15 mouse cellular contexts compared by ENCODE assay signal in the genomic region with DNA sequence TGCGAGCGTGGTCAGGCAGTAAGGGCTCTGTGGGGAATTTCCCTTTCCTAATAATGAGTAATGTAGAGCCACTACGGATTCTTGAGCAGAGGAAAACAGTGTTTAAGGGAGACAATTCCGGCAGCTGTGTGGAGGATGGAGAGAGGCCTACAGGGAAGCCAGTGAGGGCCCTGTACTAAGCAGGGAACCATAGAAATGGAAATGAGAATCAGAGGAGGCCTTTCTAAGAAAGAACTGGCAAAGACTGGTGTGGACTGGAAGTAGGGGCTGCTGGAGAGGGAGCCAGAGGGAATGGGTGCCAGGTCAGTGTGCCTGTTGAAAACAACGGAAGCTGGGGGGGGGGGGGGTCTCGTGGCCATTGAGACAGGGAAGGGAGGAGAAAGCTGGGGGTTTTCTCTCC. TPM values are rescaled to one million over a fixed set of nuclear protein-coding genes. Genes with fewer than 3 reads are reported as not detected.
DNase-seq lines count a peak whose midpoint lies in the region; ATAC-seq and TF ChIP-seq lines count a peak whose summit lies in the region.
"Had no signal": no experiment of that assay in that cellular context is flagged by ENCODE, and none has a peak within 500 bp of the region (broad histone marks: within the 10 kb centered on the region; RNA-seq: fewer than 3 reads in every experiment).

No protein-coding gene starts in this region.

- H3K9me3 ChIP-seq in embryonic facial prominence, embryonic 14.5 days (ENCODE audit: control insufficient read depth, low read length) = no peaks in the 10 kb centered on the region
- no peaks in the 10 kb centered on the region for H3K9me3 ChIP-seq in hindbrain, embryonic 16.5 days (ENCODE audit: control insufficient read depth, low read length)
- H3K9me3 ChIP-seq in midbrain, embryonic 15.5 days = no peaks in the 10 kb centered on the region

- H3K4me3 ChIP-seq in layer of hippocampus, adult 2 months = no peak overlapping the region; the same call in 1 of the 2 replicates
- no peak overlapping the region for H3K4me3 ChIP-seq in embryonic facial prominence, embryonic 14.5 days (ENCODE audit: low read depth, low read length)
- H3K4me3 ChIP-seq in hindbrain, embryonic 16.5 days (ENCODE audit: low read length) = no peak overlapping the region
- H3K4me3 ChIP-seq in midbrain, embryonic 15.5 days = no peak overlapping the region

- H3K27me3 ChIP-seq in embryonic facial prominence, embryonic 14.5 days (replicated peaks; ENCODE audit: control insufficient read depth, insufficient read depth, low read length) = no peaks in the 10 kb centered on the region
- H3K27me3 ChIP-seq in hindbrain, embryonic 16.5 days (replicated peaks; ENCODE audit: control insufficient read depth, insufficient read depth, low read length) = no peaks in the 10 kb centered on the region
- no peaks in the 10 kb centered on the region for H3K27me3 ChIP-seq in midbrain, embryonic 15.5 days (replicated peaks)

- H3K36me3 ChIP-seq in embryonic facial prominence, embryonic 14.5 days (ENCODE audit: control insufficient read depth, insufficient read depth, low read length) = no peaks in the 10 kb centered on the region
- H3K36me3 ChIP-seq in hindbrain, embryonic 16.5 days (ENCODE audit: control insufficient read depth, insufficient read depth, low read length) = no peaks in the 10 kb centered on the region
- 0 out of 2 replicates have a peak, but pooled peaks cover 4% of the 10 kb centered on the region for H3K36me3 ChIP-seq in midbrain, embryonic 15.5 days (replicated peaks)

- peak; percentile 70 for ATAC-seq in embryonic facial prominence, embryonic 14.5 days (ENCODE audit: low read depth)
- peak; percentile 84 for ATAC-seq in hindbrain, embryonic 16.5 days
- ATAC-seq in midbrain, embryonic 15.5 days (replicated peaks) = peak; percentile 68
- ATAC-seq: intestine, postnatal 0 days had no signal

- 28% methylated on average over 5 of the region's 6 CpGs for WGBS in embryonic facial prominence, embryonic 14.5 days
- WGBS in hindbrain, embryonic 16.5 days = 26% methylated on average over 5 of the region's 6 CpGs
- WGBS in midbrain, embryonic 15.5 days = 26% methylated on average over 5 of the region's 6 CpGs

- no peak overlapping the region for H3K4me2 ChIP-seq in embryonic facial prominence, embryonic 14.5 days (ENCODE audit: low read depth, low read length)
- H3K4me2 ChIP-seq in hindbrain, embryonic 16.5 days (ENCODE audit: low read length) = no peak overlapping the region; the same call in 1 of the 2 replicates
- H3K4me2 ChIP-seq in midbrain, embryonic 15.5 days = no peak overlapping the region

- no peak overlapping the region for H3K9ac ChIP-seq in embryonic facial prominence, embryonic 14.5 days (ENCODE audit: low read depth, low read length)
- no peak overlapping the region for H3K9ac ChIP-seq in hindbrain, embryonic 16.5 days (ENCODE audit: low read depth, low read length)
- no peak overlapping the region for H3K9ac ChIP-seq in midbrain, embryonic 15.5 days

- intact Hi-C loops in gastrocnemius, postnatal 14 days (cut with DNase I; ENCODE audit: low total_unique reads) = no loop called here

- H3K4me1 ChIP-seq in embryonic facial prominence, embryonic 14.5 days (ENCODE audit: control insufficient read depth, insufficient read depth, low read length) = peaks cover 6% of the 10 kb centered on the region; the same call in 1 of the 2 replicates
- H3K4me1 ChIP-seq in hindbrain, embryonic 16.5 days (ENCODE audit: control insufficient read depth, insufficient read depth, low read depth, low read length) = peaks cover 17% of the 10 kb centered on the region
- peaks cover 18% of the 10 kb centered on the region for H3K4me1 ChIP-seq in midbrain, embryonic 15.5 days

- no peak for DNase-seq in layer of hippocampus, adult 2 months (ENCODE audit: low spot score in 2 of 2)
- DNase-seq in layer of hippocampus, postnatal 25 days (ENCODE audit: extremely low spot score in 1 of 2, low spot score in 1 of 2) = no peak
- peak; percentile 41 for DNase-seq in embryonic facial prominence, embryonic 14.5 days (ENCODE audit: low spot score)
- DNase-seq in ovary, postnatal 10 days (ENCODE audit: low spot score) = no peak
- DNase-seq in gastrocnemius, postnatal 14 days = no peak
- DNase-seq: cerebellum, adult 18-20 months; gastrocnemius, postnatal 10 days; right cerebral cortex, postnatal 14 days; thymus, adult 2 months had no signal

- no peak for TF ChIP-seq CTCF in layer of hippocampus, adult 2 months (conservative IDR thresholded peaks at IDR 0.05)

- peak overlapping the region; percentile 59; the same call in 1 of the 2 replicates for H3K27ac ChIP-seq in layer of hippocampus, adult 2 months
- H3K27ac ChIP-seq in embryonic facial prominence, embryonic 14.5 days (replicated peaks; ENCODE audit: low read depth, low read length) = peak overlapping the region; percentile 79
- H3K27ac ChIP-seq in hindbrain, embryonic 16.5 days (ENCODE audit: low read depth, low read length) = no peak overlapping the region
- H3K27ac ChIP-seq in midbrain, embryonic 15.5 days = no peak overlapping the region

RNA-seq across cellular contexts. Expression of a gene that starts 23.2 kb away (rescaled TPM):
- total RNA-seq in layer of hippocampus, adult 2 months (2021) = 100 to 1,000 TPM; 343 to 387 TPM
- total RNA-seq in layer of hippocampus, postnatal 25 days (2021) = 100 to 1,000 TPM; 272 to 410 TPM
- 0.56 and 2.1 TPM in 2 replicates for polyA plus RNA-seq in embryonic facial prominence, embryonic 14.5 days (2014; fragmentation: Nextera tagmentation; extraction: Ambion mirVana)
- polyA plus RNA-seq in hindbrain, embryonic 16.5 days (2015; fragmentation: Nextera tagmentation; extraction: Ambion mirVana) = 56.1 and 62.5 TPM in 2 replicates
- 65.5 and 81.3 TPM in 2 replicates for polyA plus RNA-seq in midbrain, embryonic 15.5 days (2015; fragmentation: Nextera tagmentation; extraction: Ambion mirVana)
- under 1 TPM; 0.04 to 0.14 TPM for total RNA-seq in gastrocnemius, postnatal 14 days (2021)
- total RNA-seq: megakaryocyte progenitor cell, adult 5-6 weeks had no signal
- polyA plus RNA-seq: heart, postnatal 0 days; intestine, postnatal 0 days; liver, embryonic 16.5 days had no signal

Comparison
In these comparisons a context has a peak if more than half of its experiments do, and no peak if none do; other contexts are left out.
1. H3K27ac ChIP-seq: peak in layer of hippocampus, adult 2 months (single experiment) and embryonic facial prominence, embryonic 14.5 days (single experiment); none in hindbrain, embryonic 16.5 days (single experiment) and midbrain, embryonic 15.5 days (single experiment).
2. RNA of a gene that starts 23.2 kb away (total RNA-seq): 272 to 410 TPM in layer of hippocampus, postnatal 25 days and 343 to 387 TPM in layer of hippocampus, adult 2 months; 0.04 to 0.14 TPM in gastrocnemius, postnatal 14 days; every median in the first group is over 100 times any median in the second.
3. Peak in every context shown above with its lines, with median percentiles within 50 percentile points of each other: ATAC-seq.